Mouse (Mus musculus): ENCODE measurements around the gene Zfp628. TPM values are rescaled to one million over a fixed set of nuclear protein-coding genes. Genes with fewer than 3 reads are reported as not detected.
"Not testable (repeated sequence)": the region's sequence is repeated elsewhere in the genome, so short reads cannot be mapped to it uniquely, and the experiment has no call there.

Zfp628 gene
- polyA plus RNA-seq (2016; fragmentation: Nextera tagmentation; extraction: Ambion mirVana): 4.3 and 4.8 TPM in 2 replicates

DNA sequence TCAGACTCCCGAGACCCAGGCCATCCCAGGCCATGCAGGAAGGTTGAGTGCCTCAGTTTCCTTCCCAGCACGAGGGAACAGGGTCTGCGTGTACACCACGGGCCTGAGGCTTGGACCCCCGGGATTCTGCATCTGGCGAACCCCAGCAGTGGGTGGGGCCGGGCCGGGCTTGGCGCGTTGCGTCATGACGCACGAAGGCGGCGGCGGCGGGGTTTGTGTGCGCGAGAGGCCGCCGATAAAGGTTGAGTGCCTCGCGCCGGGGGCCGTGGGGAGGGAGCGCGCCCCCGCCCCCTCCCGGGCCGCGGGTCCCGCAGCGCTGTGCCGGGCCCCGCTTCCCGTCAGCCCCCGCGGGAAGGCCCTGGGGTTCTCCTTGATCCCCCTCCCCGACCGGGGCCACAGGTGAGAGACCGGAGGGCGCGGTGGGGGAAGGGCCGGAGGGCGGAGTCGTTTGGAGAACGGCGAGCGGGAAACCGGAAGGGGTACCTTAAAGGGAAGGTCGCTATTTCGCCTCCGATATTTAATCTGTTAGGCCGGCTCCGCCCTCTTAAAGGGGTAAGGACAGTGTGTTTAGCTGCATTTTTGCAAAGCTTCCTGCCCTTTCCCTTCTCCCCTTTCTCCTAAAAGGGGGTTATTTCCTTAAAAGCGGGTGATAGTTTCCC, at the start of gene Zfp628:
TSS of gene Zfp628 (plus strand) at position 211 of the 659 bp plus-strand sequence.
- Histone ChIP-seq H3K9ac (peak within 1 kb of the TSS; percentile 88), H3K4me3 (peak within 1 kb of the TSS; percentile 70), H3K36me3 (peaks cover 27% of the 10 kb centered on the region), H3K27ac (peak within 1 kb of the TSS; percentile 98), H3K27me3 (no peaks in the 10 kb centered on the region), H3K4me2 (replicated peaks) (peak within 1 kb of the TSS; percentile 80), H3K4me1 (peaks cover 21% of the 10 kb centered on the region), H3K9me3 (replicated peaks) (no peaks in the 10 kb centered on the region)
- peak; percentile 91 for ATAC-seq (ENCODE audit: low FRiP score)
- WGBS: under 1% methylated on average over 55 of the region's 56 CpGs

DNA sequence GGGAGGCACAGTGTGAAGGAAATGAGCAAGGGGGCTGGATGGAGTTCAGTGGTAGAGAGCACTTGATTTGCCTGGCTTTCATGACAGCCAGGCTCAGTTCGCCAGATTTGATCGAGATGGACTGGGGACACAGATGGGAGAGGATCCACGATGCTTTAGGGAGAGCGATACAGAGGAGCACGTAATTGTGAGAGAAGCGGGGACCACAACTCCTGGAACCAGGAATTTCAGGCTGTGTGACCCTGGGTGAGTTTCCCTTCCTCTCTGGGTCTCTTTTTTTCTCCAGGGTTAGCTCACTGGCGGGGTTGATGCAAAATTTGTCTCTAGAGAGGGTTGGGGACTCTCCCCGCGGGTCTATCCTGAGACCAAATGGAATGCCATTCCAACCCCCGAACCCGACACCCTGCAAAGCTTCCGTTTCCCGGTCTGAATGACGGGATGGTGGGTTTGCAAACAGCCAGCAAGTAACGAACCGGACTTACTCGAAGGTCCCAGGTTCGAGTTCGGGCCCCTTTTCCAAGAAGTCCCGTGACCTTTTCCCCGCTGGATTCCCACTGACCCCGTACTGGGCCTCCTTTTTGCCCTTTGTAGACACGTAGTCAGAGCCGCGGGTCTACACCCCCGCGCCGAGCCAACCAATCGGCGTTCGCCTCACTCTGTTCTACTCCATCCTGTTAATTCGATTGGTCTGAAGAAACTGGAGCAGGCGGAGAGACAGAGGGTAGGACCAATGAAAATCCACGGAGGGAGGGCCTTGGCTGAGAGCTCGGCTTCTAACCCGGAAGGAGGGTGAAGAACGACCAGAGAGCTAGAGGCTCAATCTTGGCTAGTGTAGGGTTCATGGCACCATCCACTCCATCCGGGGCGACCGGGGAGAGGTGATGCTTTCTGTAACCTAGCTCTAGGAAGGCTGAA, 49.2 kb upstream of the Zfp628 start:
- peaks cover 12% of the 10 kb centered on the region for H3K4me1 ChIP-seq
- no peaks in the 10 kb centered on the region for H3K9me3 ChIP-seq (replicated peaks)
- H3K4me2 ChIP-seq (replicated peaks): peak overlapping the region; percentile 61
- ATAC-seq (ENCODE audit: low FRiP score): peak; percentile 100
- H3K27me3 ChIP-seq: no peaks in the 10 kb centered on the region
- peak overlapping the region; percentile 69 for H3K9ac ChIP-seq
- peak overlapping the region; percentile 83 for H3K27ac ChIP-seq
- H3K4me3 ChIP-seq: peak overlapping the region; percentile 56
- 4% methylated on average over 40 of the region's 40 CpGs for WGBS
- no peaks in the 10 kb centered on the region for H3K36me3 ChIP-seq

- no peaks in the 10 kb centered on the region for H3K36me3 ChIP-seq
- WGBS: 40% methylated on average over 10 of the region's 10 CpGs
- no peaks in the 10 kb centered on the region for H3K9me3 ChIP-seq (replicated peaks)
- H3K4me3 ChIP-seq: peak overlapping the region; percentile 56
- peak overlapping the region; percentile 61 for H3K4me2 ChIP-seq (replicated peaks)
- no peak for ATAC-seq (ENCODE audit: low FRiP score)
- peak overlapping the region; percentile 69 for H3K9ac ChIP-seq
- peak overlapping the region; percentile 83 for H3K27ac ChIP-seq
- H3K27me3 ChIP-seq: no peaks in the 10 kb centered on the region
- H3K4me1 ChIP-seq: peaks cover 12% of the 10 kb centered on the region
These were observed 48.3 kb upstream of the Zfp628 start for GRCm38 (mm10) chr7:4866631-4867180.

DNA sequence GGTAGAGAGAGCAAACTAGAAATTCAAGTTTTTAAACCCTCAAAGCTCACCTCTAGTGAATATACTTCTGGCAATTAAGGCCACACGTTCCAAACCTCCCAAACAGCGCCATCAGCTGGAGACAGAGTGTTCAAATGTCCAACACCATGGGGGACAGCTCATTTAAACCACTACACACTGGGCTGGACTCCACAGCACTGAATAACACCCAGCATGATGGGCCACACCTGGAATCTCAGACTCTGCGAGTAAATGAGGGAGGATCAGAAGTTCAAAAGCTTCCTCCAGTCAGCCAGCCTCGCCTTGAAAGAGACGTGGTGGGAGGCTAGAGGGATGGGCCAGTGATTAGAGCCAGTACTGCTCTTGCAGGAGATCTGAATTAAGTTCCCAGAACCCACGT, 44.9 kb upstream of the Zfp628 start, which contains the start of gene Isoc2b:
TSS of gene Isoc2b (minus strand) at position 126 of the 400 bp plus-strand sequence.
- Histone ChIP-seq H3K9ac (no peak within 1 kb of the TSS), H3K4me2 (replicated peaks) (no peak within 1 kb of the TSS), H3K4me1 (peaks cover 12% of the 10 kb centered on the region), H3K4me3 (no peak within 1 kb of the TSS), H3K9me3 (replicated peaks) (no peaks in the 10 kb centered on the region), H3K27me3 (no peaks in the 10 kb centered on the region), H3K36me3 (no peaks in the 10 kb centered on the region), H3K27ac (no peak within 1 kb of the TSS)
- 62% methylated on average over 6 of the region's 6 CpGs for WGBS
- ATAC-seq (ENCODE audit: low FRiP score): no peak

DNA sequence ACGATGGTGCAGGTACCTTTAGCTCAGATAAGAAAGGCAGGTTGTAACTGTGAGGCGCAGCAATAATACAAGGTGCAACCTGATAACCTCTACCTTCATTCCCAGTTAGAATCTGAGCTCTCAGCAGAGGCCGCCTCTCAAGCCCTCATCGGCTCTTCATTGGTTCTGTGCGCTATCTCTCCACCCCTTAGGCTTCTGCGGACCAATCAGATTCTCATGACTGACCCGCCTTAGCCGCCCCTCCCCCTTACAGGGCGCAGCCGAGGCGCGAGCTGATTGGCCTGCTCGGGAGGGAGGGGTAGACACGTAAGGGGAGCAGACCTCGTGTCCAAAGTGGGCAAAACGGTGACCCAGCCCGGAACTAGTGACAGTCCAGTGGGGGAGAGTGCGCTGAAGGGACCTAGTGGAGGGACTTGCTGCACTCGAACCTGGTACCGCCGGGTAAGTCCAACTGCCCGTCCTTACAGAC, 38.2 kb upstream of the Zfp628 start, which contains the start of gene Isoc2a:
TSS of gene Isoc2a (plus strand) at position 401 of the 469 bp plus-strand sequence.
- peak within 1 kb of the TSS; percentile 76 for H3K4me2 ChIP-seq (replicated peaks)
- peak; percentile 99 for ATAC-seq (ENCODE audit: low FRiP score)
- peak within 1 kb of the TSS; percentile 61 for H3K9ac ChIP-seq
- peaks cover 17% of the 10 kb centered on the region for H3K4me1 ChIP-seq
- 0 out of 2 replicates have a peak, but pooled peaks cover under 1% of the 10 kb centered on the region for H3K9me3 ChIP-seq (replicated peaks)
- H3K27ac ChIP-seq: peak within 1 kb of the TSS; percentile 44; the same call in 1 of the 2 replicates
- H3K4me3 ChIP-seq: peak within 1 kb of the TSS; percentile 50
- H3K36me3 ChIP-seq: no peaks in the 10 kb centered on the region
- no peaks in the 10 kb centered on the region for H3K27me3 ChIP-seq
- WGBS: under 1% methylated on average over 22 of the region's 22 CpGs

- 9% methylated on average over 11 of the region's 11 CpGs for WGBS
- Histone ChIP-seq H3K9ac (peak overlapping the region; percentile 61), H3K27ac (no peak overlapping the region), H3K36me3 (no peaks in the 10 kb centered on the region), H3K27me3 (no peaks in the 10 kb centered on the region), H3K4me1 (peaks cover 17% of the 10 kb centered on the region), H3K9me3 (replicated peaks) (0 out of 2 replicates have a peak, but pooled peaks cover 5% of the 10 kb centered on the region), H3K4me2 (replicated peaks) (peak overlapping the region; percentile 76), H3K4me3 (peak overlapping the region; percentile 50)
- peak; percentile 55 for ATAC-seq (ENCODE audit: low FRiP score)
These were observed 37.8 kb upstream of the Zfp628 start for GRCm38 (mm10) chr7:4877226-4877625.

DNA sequence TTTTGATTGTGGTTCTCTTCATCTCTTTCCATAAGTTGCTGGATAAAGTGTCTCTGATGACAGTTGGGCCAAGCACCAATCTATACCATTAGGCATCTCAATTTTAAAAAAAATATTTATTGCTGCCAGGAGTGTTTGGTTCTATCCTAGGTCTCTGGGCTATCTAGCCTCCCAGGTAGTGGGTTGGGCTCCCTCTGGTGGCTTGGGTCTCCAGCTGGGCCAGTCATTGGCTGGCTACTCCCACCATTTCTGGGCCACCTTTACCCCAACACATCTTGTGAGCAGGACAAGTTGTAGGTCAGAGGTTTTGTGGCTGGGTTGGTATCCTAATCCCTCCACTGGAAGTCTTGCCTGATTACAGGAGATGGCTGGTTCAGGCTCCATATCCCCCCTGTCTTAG, 36.8 kb upstream of the Zfp628 start:
- Histone ChIP-seq H3K9me3 (replicated peaks) (0 out of 2 replicates have a peak, but pooled peaks cover 6% of the 10 kb centered on the region), H3K27ac (no peak overlapping the region), H3K27me3 (no peaks in the 10 kb centered on the region), H3K4me2 (replicated peaks) (no peak overlapping the region), H3K4me1 (peaks cover 17% of the 10 kb centered on the region), H3K9ac (no peak overlapping the region), H3K4me3 (no peak overlapping the region), H3K36me3 (no peaks in the 10 kb centered on the region)
- no peak for ATAC-seq (ENCODE audit: low FRiP score)

- ATAC-seq (ENCODE audit: low FRiP score); H3K4me3 ChIP-seq; H3K36me3 ChIP-seq; H3K27ac ChIP-seq; H3K9ac ChIP-seq; H3K9me3 ChIP-seq (replicated peaks); H3K4me2 ChIP-seq (replicated peaks); H3K27me3 ChIP-seq: not testable (repeated sequence)
- WGBS: 89% methylated on average over 1 of the region's 1 CpGs
- peaks cover 17% of the 10 kb centered on the region for H3K4me1 ChIP-seq
These were observed 36.0 kb upstream of the Zfp628 start for GRCm38 (mm10) chr7:4879036-4879435.

GRCm38 (mm10) chr7:4886680-4887079, 28.3 kb upstream of the Zfp628 start:
- Histone ChIP-seq H3K27ac (no peak overlapping the region), H3K4me2 (replicated peaks) (no peak overlapping the region), H3K4me1 (no peaks in the 10 kb centered on the region), H3K4me3 (no peak overlapping the region), H3K9me3 (replicated peaks) (peaks cover 13% of the 10 kb centered on the region; the same call in 1 of the 2 replicates), H3K27me3 (no peaks in the 10 kb centered on the region), H3K9ac (no peak overlapping the region), H3K36me3 (no peaks in the 10 kb centered on the region)
- no peak for ATAC-seq (ENCODE audit: low FRiP score)
- WGBS: 74% methylated on average over 4 of the region's 4 CpGs

DNA sequence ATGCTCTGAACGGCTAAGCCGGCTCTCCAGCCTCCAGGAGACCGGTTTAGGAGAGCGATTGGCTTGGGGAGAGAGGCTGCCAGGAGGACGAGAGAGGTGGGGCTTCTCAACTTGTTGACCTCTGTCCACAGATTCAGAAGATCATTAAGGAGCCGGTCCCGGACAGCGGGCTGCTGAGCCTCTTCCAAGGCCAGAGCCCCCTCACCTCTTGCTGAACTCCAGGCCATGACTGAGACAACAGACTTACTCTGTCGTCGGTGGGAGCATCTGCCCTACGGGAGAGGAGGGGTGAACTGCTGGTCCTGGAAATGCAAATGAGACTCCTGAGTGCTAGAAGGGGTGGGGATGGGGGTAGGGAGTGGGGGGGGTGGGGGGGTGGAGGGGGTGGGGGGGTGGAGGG, 19.8 kb upstream of the Zfp628 start:
- H3K4me3 ChIP-seq: no peak overlapping the region
- no peak overlapping the region for H3K4me2 ChIP-seq (replicated peaks)
- H3K4me1 ChIP-seq: peaks cover 11% of the 10 kb centered on the region
- no peak overlapping the region for H3K9ac ChIP-seq
- 61% methylated on average over 11 of the region's 11 CpGs for WGBS
- H3K27ac ChIP-seq: no peak overlapping the region
- ATAC-seq (ENCODE audit: low FRiP score): no peak
- no peaks in the 10 kb centered on the region for H3K36me3 ChIP-seq
- H3K27me3 ChIP-seq: peaks cover 9% of the 10 kb centered on the region
- H3K9me3 ChIP-seq (replicated peaks): no peaks in the 10 kb centered on the region

DNA sequence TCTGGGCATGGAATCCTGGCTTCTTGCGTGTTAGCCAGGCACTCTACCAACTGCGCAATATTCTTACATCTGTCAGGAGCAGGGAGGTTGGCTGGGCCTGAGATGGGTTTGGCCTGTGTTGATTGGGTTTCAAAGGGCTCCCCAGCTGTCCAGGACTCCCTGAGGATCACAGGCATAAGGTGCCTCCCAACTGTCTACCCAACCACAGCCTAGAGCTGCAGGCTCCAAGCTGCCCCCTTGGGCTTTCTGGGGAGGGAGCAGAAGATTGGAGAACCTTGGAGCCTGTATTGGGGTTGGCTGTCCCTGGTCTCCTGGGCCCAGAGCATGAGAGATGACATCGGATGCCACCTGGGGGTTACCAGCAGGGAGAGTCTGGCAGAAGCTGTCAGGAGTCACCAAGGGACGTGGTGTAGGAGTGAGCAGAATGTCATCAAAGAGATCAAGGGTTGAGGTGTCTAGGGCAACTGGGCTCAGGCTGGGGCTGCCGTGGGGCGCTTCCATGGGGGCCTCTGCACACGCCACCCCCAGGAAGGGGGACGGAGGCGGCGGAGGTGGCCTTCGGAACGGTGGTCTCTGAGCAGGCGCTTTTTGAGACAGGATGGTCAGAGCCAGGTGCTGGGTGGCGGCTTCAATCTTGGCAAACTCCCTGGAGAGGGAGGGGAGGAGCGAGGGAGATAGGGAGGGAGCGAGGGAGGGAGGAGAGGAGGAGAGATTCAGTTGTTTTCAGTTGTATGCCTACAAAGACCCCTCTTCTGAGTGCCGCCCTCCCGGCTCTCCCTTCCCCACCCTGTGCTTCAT, 16.0 kb upstream of the Zfp628 start:
- no peaks in the 10 kb centered on the region for H3K36me3 ChIP-seq
- peak overlapping the region; percentile 20 for H3K4me3 ChIP-seq
- ATAC-seq (ENCODE audit: low FRiP score): peak; percentile 33
- H3K27ac ChIP-seq: no peak overlapping the region
- H3K9ac ChIP-seq: peak overlapping the region; percentile 39; the same call in 1 of the 2 replicates
- H3K4me2 ChIP-seq (replicated peaks): peak overlapping the region; percentile 49
- peaks cover 4% of the 10 kb centered on the region; the same call in 1 of the 2 replicates for H3K9me3 ChIP-seq (replicated peaks)
- peaks cover 11% of the 10 kb centered on the region for H3K4me1 ChIP-seq
- WGBS: 18% methylated on average over 18 of the region's 18 CpGs
- H3K27me3 ChIP-seq: peaks cover 19% of the 10 kb centered on the region
